Mouse (Mus musculus) hindbrain, postnatal 0 days (tissue): Measurements from ENCODE around the gene Nprl3. TPM values are rescaled to one million over a fixed set of nuclear protein-coding genes. Genes with fewer than 3 reads are reported as not detected.

Experiments used
- ATAC-seq: fragments of 200-750 bp; cut with Nextera tagmentation; 2 replicates; pipeline ENCODE4 v1.8.0; 2017; ENCODE audit warnings: mild to moderate bottlenecking, moderate TSS enrichment, moderate library complexity
- DNase-seq: peaks from one replicate; pipeline ENCODE4 v3.0.0-alpha.2; 2015; ENCODE audit warnings: low spot score
- H3K27ac ChIP-seq: fragments of 300-500 bp; sonication (generic); 2 replicates; pipeline ENCODE4 v1.5.1; 2014; ENCODE audit warnings: mild to moderate bottlenecking
- H3K27me3 ChIP-seq: fragments of 300-500 bp; sonication (generic); 2 replicates; pipeline ENCODE4 v1.6.1; 2014; ENCODE audit warnings: low read length, mixed read lengths; ENCODE audit not compliant: insufficient read depth
- H3K36me3 ChIP-seq: fragments of 300-500 bp; sonication (generic); 2 replicates; pipeline ENCODE4 v1.6.1; 2014; ENCODE audit warnings: low read length, mixed read lengths; ENCODE audit not compliant: insufficient read depth
- H3K4me1 ChIP-seq: fragments of 300-500 bp; sonication (generic); 2 replicates; pipeline ENCODE4 v1.6.1; 2014; ENCODE audit warnings: antibody characterized with exemption, low read length, mixed read lengths; ENCODE audit not compliant: insufficient read depth
- H3K4me2 ChIP-seq: fragments of 300-500 bp; sonication (generic); 2 replicates; pipeline ENCODE4 v1.6.1; 2014; ENCODE audit warnings: low read depth, mild to moderate bottlenecking, low read length, moderate library complexity, mixed read lengths
- H3K4me3 ChIP-seq: fragments of 300-500 bp; sonication (generic); 2 replicates; pipeline ENCODE4 v1.5.1; 2014; ENCODE audit warnings: low read length
- H3K9ac ChIP-seq: fragments of 300-500 bp; sonication (generic); replicated peaks from 2 replicates; pipeline ENCODE4 v1.6.1; 2014; ENCODE audit warnings: mild to moderate bottlenecking, low read length, moderate library complexity, mixed read lengths
- H3K9me3 ChIP-seq: fragments of 300-500 bp; sonication (generic); 2 replicates; pipeline ENCODE4 v1.6.1; 2016; ENCODE audit warnings: low read length, mixed read lengths
- CTCF ChIP-seq: IDR thresholded peaks from 2 replicates; pipeline ENCODE4 v1.5.1; 2016; ENCODE audit warnings: antibody characterized with exemption, control low read depth, low read depth
- WGBS: fragments of 180-500 bp; shearing (Covaris S2); extraction: QIAGEN DNeasy Blood & Tissue Kit; methylation state at CpG from one replicate; pipeline ENCODE4 v1.1.7; 2014; 5-methylcytosine and 5-hydroxymethylcytosine counted together
- polyA plus RNA-seq: library from polyadenylated mRNA; unstranded; fragments of >200 nt; fragmentation: Nextera tagmentation; extraction: Ambion mirVana; gene quantifications from 2 replicates; pipeline ENCODE4 v1.2.1, GENCODE M21; 2015
- total RNA-seq: library from RNA; depleted of rRNA; stranded (reverse); fragments of >200 nt; gene quantifications from 2 replicates; pipeline ENCODE4 v1.2.3, GENCODE M21; 2014

The Nprl3 gene
- total and polyA plus RNA-seq, 2 experiments from 2014 or later, result 39.2 to 53.0 TPM

- WGBS, result 91% methylated on average over 2 of the region's 2 CpGs
- Histone ChIP-seq H3K36me3 (peaks cover 26% of the 10 kb centered on the region), H3K4me2 (no peak overlapping the region), H3K27me3 (no peaks in the 10 kb centered on the region), H3K27ac (no peak overlapping the region), H3K9ac (no peak overlapping the region), H3K4me1 (peaks cover 36% of the 10 kb centered on the region), H3K4me3 (no peak overlapping the region), H3K9me3 (no peaks in the 10 kb centered on the region)
- DNase-seq (no peak), ATAC-seq (no peak)
- no peak for TF ChIP-seq CTCF
Measured at GRCm38 (mm10) chr11:32231125-32231524, 36.4 kb downstream of the Nprl3 start.

- Histone ChIP-seq H3K36me3 (peaks cover 26% of the 10 kb centered on the region), H3K4me2 (no peak overlapping the region), H3K4me1 (peaks cover 30% of the 10 kb centered on the region), H3K9ac (no peak overlapping the region), H3K4me3 (no peak overlapping the region), H3K27me3 (no peaks in the 10 kb centered on the region), H3K27ac (no peak overlapping the region), H3K9me3 (no peaks in the 10 kb centered on the region)
- WGBS, result 79% methylated on average over 4 of the region's 4 CpGs
- TF ChIP-seq CTCF, result no peak
- ATAC-seq (no peak), DNase-seq (no peak)
Measured at GRCm38 (mm10) chr11:32230220-32230619, 37.3 kb downstream of the Nprl3 start.

GRCm38 (mm10) chr11:32228292-32228845 is 39.1 kb downstream of the Nprl3 start:
- no peak overlapping the region for H3K4me3 ChIP-seq
- no peak for TF ChIP-seq CTCF
- WGBS, result 90% methylated on average over 3 of the region's 3 CpGs
- H3K9me3 ChIP-seq, result no peaks in the 10 kb centered on the region
- DNase-seq (no peak), ATAC-seq (no peak)
- no peak overlapping the region for H3K27ac ChIP-seq
- H3K4me1 ChIP-seq, result peaks cover 18% of the 10 kb centered on the region
- no peak overlapping the region for H3K4me2 ChIP-seq
- no peak overlapping the region for H3K9ac ChIP-seq
- H3K27me3 ChIP-seq, result no peaks in the 10 kb centered on the region
- peaks cover 19% of the 10 kb centered on the region for H3K36me3 ChIP-seq

- DNase-seq (no peak), ATAC-seq (no peak)
- Histone ChIP-seq H3K27me3 (no peaks in the 10 kb centered on the region), H3K4me3 (no peak overlapping the region), H3K9ac (peak overlapping the region; percentile 69; the same call in 1 of the 2 replicates), H3K36me3 (peaks cover 19% of the 10 kb centered on the region), H3K9me3 (no peaks in the 10 kb centered on the region), H3K4me1 (peaks cover 23% of the 10 kb centered on the region), H3K27ac (peak overlapping the region; percentile 88; the same call in 1 of the 2 replicates), H3K4me2 (peak overlapping the region; percentile 67; the same call in 1 of the 2 replicates)
- no peak for TF ChIP-seq CTCF
- 81% methylated on average over 9 of the region's 9 CpGs for WGBS
Measured at GRCm38 (mm10) chr11:32227555-32227954, 40.0 kb downstream of the Nprl3 start.

GRCm38 (mm10) chr11:32227041-32227440 is 40.5 kb downstream of the Nprl3 start:
- no peak for TF ChIP-seq CTCF
- 28% methylated on average over 1 of the region's 1 CpGs for WGBS
- no peaks in the 10 kb centered on the region for H3K27me3 ChIP-seq
- peak overlapping the region; percentile 49 for H3K4me3 ChIP-seq
- peak overlapping the region; percentile 67 for H3K4me2 ChIP-seq
- peaks cover 26% of the 10 kb centered on the region for H3K4me1 ChIP-seq
- DNase-seq (no peak), ATAC-seq (no peak)
- no peaks in the 10 kb centered on the region for H3K9me3 ChIP-seq
- H3K27ac ChIP-seq, result peak overlapping the region; percentile 88
- peak overlapping the region; percentile 69 for H3K9ac ChIP-seq
- peaks cover 19% of the 10 kb centered on the region for H3K36me3 ChIP-seq

GRCm38 (mm10) chr11:32226124-32226871 is 41.2 kb downstream of the Nprl3 start, which contains the start of gene Mpg:
Gene Mpg (plus strand): TSS chr11:32226505.
- TF ChIP-seq CTCF, result no peak; the same call in 1 of the 2 replicates
- H3K9me3 ChIP-seq, result no peaks in the 10 kb centered on the region
- H3K27me3 ChIP-seq, result no peaks in the 10 kb centered on the region
- peak within 1 kb of the TSS; percentile 88 for H3K27ac ChIP-seq
- peak; percentile 92 for DNase-seq
- peak; percentile 81 for ATAC-seq
- H3K36me3 ChIP-seq, result peaks cover 12% of the 10 kb centered on the region; the same call in 1 of the 2 replicates
- H3K4me1 ChIP-seq, result peaks cover 26% of the 10 kb centered on the region
- H3K4me2 ChIP-seq, result peak within 1 kb of the TSS; percentile 67
- 5% methylated on average over 47 of the region's 47 CpGs for WGBS
- H3K9ac ChIP-seq, result peak within 1 kb of the TSS; percentile 69
- H3K4me3 ChIP-seq, result peak within 1 kb of the TSS; percentile 49
